Mouse (Mus musculus): Measurements from ENCODE around the gene March4.
A peak's percentile ranks its signal among the peaks of the same experiment; 100 is the strongest.

Gene March4

GRCm38 (mm10) chr1:72529192-72529591 is 7.5 kb downstream of the March4 start:
- no peak for DNase-seq

- no peak for DNase-seq
Observed at GRCm38 (mm10) chr1:72523601-72524000, 13.1 kb downstream of the March4 start.

GRCm38 (mm10) chr1:72510778-72511520 is 25.8 kb downstream of the March4 start:
- DNase-seq = no peak

GRCm38 (mm10) chr1:72509551-72509950 is 27.2 kb downstream of the March4 start:
- no peak for DNase-seq

GRCm38 (mm10) chr1:72507670-72508069 is 29.1 kb downstream of the March4 start:
- DNase-seq = no peak

- no peak for DNase-seq
Observed at GRCm38 (mm10) chr1:72506202-72506601, 30.5 kb downstream of the March4 start.

- DNase-seq = no peak
Observed at GRCm38 (mm10) chr1:72497609-72498008, 39.1 kb downstream of the March4 start.

- no peak for DNase-seq
Observed at GRCm38 (mm10) chr1:72493454-72493853, 43.3 kb downstream of the March4 start.

- no peak for DNase-seq
Observed at GRCm38 (mm10) chr1:72492666-72493065, 44.1 kb downstream of the March4 start.

- no peak for DNase-seq
Observed at GRCm38 (mm10) chr1:72491307-72491706, 45.4 kb downstream of the March4 start.

- no peak for DNase-seq
Observed at GRCm38 (mm10) chr1:72490801-72491200, 45.9 kb downstream of the March4 start.

- no peak for DNase-seq
Observed at GRCm38 (mm10) chr1:72490193-72490592, 46.5 kb downstream of the March4 start.

GRCm38 (mm10) chr1:72476594-72476993 is 60.1 kb downstream of the March4 start:
- no peak for DNase-seq

- DNase-seq = no peak
Observed at GRCm38 (mm10) chr1:72469075-72469474, 67.7 kb downstream of the March4 start.

- DNase-seq = peak; percentile 8
Observed at GRCm38 (mm10) chr1:72468466-72469003, 68.2 kb downstream of the March4 start.

GRCm38 (mm10) chr1:72464926-72465583 is 71.7 kb downstream of the March4 start:
- no peak for DNase-seq

- no peak for DNase-seq
Observed at GRCm38 (mm10) chr1:72462516-72462915, 74.2 kb downstream of the March4 start.

GRCm38 (mm10) chr1:72457652-72458051 is 79.1 kb downstream of the March4 start:
- no peak for DNase-seq

- no peak for DNase-seq
Observed at GRCm38 (mm10) chr1:72455923-72456322, 80.8 kb downstream of the March4 start.

GRCm38 (mm10) chr1:72454733-72455201 is 82.0 kb downstream of the March4 start:
- no peak for DNase-seq

- DNase-seq = peak; percentile 11
Observed at GRCm38 (mm10) chr1:72452839-72453238, 83.9 kb downstream of the March4 start.

- no peak for DNase-seq
Observed at GRCm38 (mm10) chr1:72450790-72451189, 85.9 kb downstream of the March4 start.

- no peak for DNase-seq
Observed at GRCm38 (mm10) chr1:72449752-72450151, 87.0 kb downstream of the March4 start.

GRCm38 (mm10) chr1:72442747-72443146 is 94.0 kb downstream of the March4 start:
- no peak for DNase-seq

All from cerebellum, adult 11 months (tissue).